Mouse (Mus musculus) C2C12 (cell line): ENCODE data around the gene Grhl3.

Experiments
- CTCF ChIP-seq: IDR thresholded peaks from one replicate; pipeline ENCODE4 v1.5.1; 2011; ENCODE audit not compliant: control insufficient read depth, insufficient read depth, insufficient read length
- MAX ChIP-seq: IDR thresholded peaks from one replicate; pipeline ENCODE4 v1.6.1; 2011; ENCODE audit warnings: mild to moderate bottlenecking, control low read depth
- MYOD1 ChIP-seq: IDR thresholded peaks from one replicate; pipeline ENCODE4 v1.6.1; 2011; ENCODE audit warnings: low read depth; ENCODE audit not compliant: control insufficient read depth, insufficient read length
- USF1 ChIP-seq: IDR thresholded peaks from one replicate; pipeline ENCODE4 v1.6.1; 2011; ENCODE audit warnings: low read depth, mild to moderate bottlenecking, control low read depth, moderate library complexity

DNA sequence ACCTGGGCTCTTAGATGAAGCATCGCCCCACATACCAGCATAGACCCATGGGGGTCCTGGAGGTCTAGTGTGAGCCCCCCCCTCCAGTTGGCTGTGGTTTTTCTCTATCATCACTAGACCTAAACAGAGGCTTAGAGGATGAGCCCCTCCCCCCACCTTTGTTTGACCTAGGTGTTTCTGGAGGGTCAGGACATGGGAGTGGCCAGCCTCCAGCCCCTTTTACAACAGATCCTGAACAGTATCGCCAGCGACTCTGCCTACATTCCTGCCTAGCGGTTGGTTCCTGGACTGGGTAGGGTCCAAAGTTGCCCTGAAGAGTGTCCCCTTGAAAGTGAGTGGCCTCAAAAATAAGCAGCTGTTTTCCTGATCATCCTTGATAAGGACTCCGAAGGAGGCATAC lies 5.1 kb upstream of the Grhl3 start:
- TF ChIP-seq CTCF: no peak
- no peak for TF ChIP-seq MYOD1
- TF ChIP-seq MAX: no peak
- TF ChIP-seq USF1: no peak
